Mouse (Mus musculus) limb, embryonic 13.5 days (tissue): ENCODE measurements around the gene Zyg11b. TPM values are rescaled to one million over a fixed set of nuclear protein-coding genes. Genes with fewer than 3 reads are reported as not detected.

ENCODE experiments used
- ATAC-seq: fragments of 200-750 bp; cut with Nextera tagmentation; 2 replicates; pipeline ENCODE4 v1.8.0; 2017; ENCODE audit warnings: low read depth, moderate number of reproducible peaks, moderate TSS enrichment; ENCODE audit not compliant: low FRiP score
- H3K27ac ChIP-seq: fragments of 300-500 bp; sonication (generic); 2 replicates; pipeline ENCODE4 v1.5.1; 2015; ENCODE audit warnings: inconsistent platforms, mild to moderate bottlenecking, moderate library complexity
- H3K27me3 ChIP-seq: fragments of 300-500 bp; sonication (generic); 2 replicates; pipeline ENCODE4 v1.6.1; 2015; ENCODE audit warnings: mild to moderate bottlenecking, inconsistent platforms
- H3K36me3 ChIP-seq: fragments of 300-500 bp; sonication (generic); 2 replicates; pipeline ENCODE4 v1.6.1; 2015; ENCODE audit warnings: inconsistent platforms, mild to moderate bottlenecking, moderate library complexity
- H3K4me1 ChIP-seq: fragments of 300-500 bp; sonication (generic); 2 replicates; pipeline ENCODE4 v1.6.1; 2015; ENCODE audit warnings: inconsistent platforms
- H3K4me2 ChIP-seq: fragments of 300-500 bp; sonication (generic); replicated peaks from 2 replicates; pipeline ENCODE4 v1.6.1; 2015; ENCODE audit warnings: inconsistent platforms, mild to moderate bottlenecking, moderate library complexity
- H3K4me3 ChIP-seq: fragments of 300-500 bp; sonication (generic); 2 replicates; pipeline ENCODE4 v1.5.1; 2015; ENCODE audit warnings: moderate library complexity, mild to moderate bottlenecking, inconsistent platforms
- H3K9ac ChIP-seq: fragments of 300-500 bp; sonication (generic); 2 replicates; pipeline ENCODE4 v1.6.1; 2015; ENCODE audit warnings: mild to moderate bottlenecking, inconsistent platforms
- H3K9me3 ChIP-seq: fragments of 300-500 bp; sonication (generic); 2 replicates; pipeline ENCODE4 v1.6.1; 2016; ENCODE audit warnings: inconsistent platforms
- WGBS: fragments of 180-500 bp; shearing (Covaris S2); methylation state at CpG from one replicate; pipeline ENCODE4 v1.1.7; 2015; 5-methylcytosine and 5-hydroxymethylcytosine counted together
- polyA plus RNA-seq: library from polyadenylated mRNA; unstranded; fragments of >200 nt; fragmentation: Nextera tagmentation; extraction: Ambion mirVana; gene quantifications from 2 replicates; pipeline ENCODE4 v1.2.1, GENCODE M21; 2015

Gene Zyg11b
- polyA plus RNA-seq, 1 experiment from 2014 or later: 14.5 TPM

DNA sequence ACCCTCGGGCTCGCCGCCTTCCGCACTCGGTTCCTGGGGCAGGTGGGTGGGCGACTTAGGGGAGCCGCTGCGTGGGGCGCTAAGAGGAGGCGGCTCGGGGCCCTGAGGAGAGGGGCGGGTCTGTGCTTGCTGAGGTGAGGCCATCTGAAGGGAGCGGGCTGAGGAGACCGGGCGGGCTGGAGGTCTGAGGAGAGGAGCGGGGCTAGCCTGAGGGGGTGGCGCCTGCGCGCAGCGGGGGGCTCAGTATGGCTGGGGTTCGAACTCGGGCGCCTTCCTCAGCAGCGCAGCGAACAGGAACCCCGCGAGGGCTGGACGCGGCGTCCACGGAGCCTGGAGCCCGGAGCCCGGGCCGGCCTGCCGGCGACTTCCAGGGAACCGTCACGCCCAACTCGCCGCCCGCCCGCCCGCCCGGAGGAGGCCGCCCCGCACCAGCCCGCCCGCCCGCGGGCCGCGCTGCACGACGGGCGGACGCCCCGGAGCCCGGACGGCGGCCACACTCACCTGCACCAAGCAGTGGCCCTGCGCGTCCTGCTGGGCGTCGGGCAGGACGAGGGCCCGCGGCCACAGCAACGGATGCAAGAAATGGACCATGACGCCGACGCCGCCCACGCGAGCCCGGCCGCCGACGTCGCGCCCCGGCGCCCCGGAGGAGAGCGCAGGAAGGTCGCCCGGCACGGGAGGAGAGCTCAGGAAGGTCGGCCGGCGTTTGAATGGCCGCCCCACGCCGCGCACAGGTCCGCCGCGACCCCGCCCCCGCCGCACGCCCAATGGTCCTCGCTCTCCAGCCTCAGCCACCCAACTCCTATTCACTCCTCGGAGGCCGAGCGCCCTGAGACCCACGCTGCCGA is 83.3 kb downstream of the Zyg11b start, which contains the start of gene Zyg11a:
TSS of gene Zyg11a (minus strand) at position 717 of the 848 bp plus-strand sequence.
- Histone ChIP-seq H3K9ac (peak within 1 kb of the TSS; percentile 50), H3K36me3 (no peaks in the 10 kb centered on the region), H3K4me3 (peak within 1 kb of the TSS; percentile 55), H3K9me3 (no peaks in the 10 kb centered on the region), H3K4me1 (peaks cover 14% of the 10 kb centered on the region; the same call in 1 of the 2 replicates), H3K4me2 (peak within 1 kb of the TSS; percentile 73), H3K27me3 (peaks cover 56% of the 10 kb centered on the region), H3K27ac (no peak within 1 kb of the TSS)
- under 1% methylated on average over 96 of the region's 107 CpGs for WGBS
- peak; percentile 64; the same call in 1 of the 2 replicates for ATAC-seq

DNA sequence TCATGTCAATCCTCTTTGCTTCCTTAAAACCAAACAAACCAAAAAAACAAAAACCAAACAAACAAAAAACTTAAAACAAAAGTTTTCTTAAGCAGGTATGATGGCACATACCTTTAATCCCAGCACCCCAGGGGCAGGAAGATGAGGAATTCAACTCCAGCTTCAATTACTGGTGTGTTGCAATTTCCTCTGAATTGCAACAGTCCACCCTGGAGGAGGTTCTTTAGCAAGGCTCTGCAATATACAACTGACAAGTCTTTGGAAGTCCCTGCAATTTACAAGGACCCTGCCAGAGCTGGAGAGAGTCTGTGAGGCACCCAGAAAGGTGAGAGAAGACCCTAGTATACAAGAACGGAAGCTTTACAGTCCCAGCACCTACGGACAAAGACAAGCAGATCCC is 87.9 kb downstream of the Zyg11b start:
- H3K27me3 ChIP-seq: peaks cover 35% of the 10 kb centered on the region
- no peak overlapping the region for H3K27ac ChIP-seq
- no peak overlapping the region for H3K4me3 ChIP-seq
- no peaks in the 10 kb centered on the region for H3K9me3 ChIP-seq
- no peak for ATAC-seq
- H3K36me3 ChIP-seq: no peaks in the 10 kb centered on the region
- H3K4me1 ChIP-seq: peaks cover 8% of the 10 kb centered on the region; the same call in 1 of the 2 replicates
- no peak overlapping the region for H3K4me2 ChIP-seq
- 77% methylated on average over 2 of the region's 2 CpGs for WGBS
- H3K9ac ChIP-seq: no peak overlapping the region

DNA sequence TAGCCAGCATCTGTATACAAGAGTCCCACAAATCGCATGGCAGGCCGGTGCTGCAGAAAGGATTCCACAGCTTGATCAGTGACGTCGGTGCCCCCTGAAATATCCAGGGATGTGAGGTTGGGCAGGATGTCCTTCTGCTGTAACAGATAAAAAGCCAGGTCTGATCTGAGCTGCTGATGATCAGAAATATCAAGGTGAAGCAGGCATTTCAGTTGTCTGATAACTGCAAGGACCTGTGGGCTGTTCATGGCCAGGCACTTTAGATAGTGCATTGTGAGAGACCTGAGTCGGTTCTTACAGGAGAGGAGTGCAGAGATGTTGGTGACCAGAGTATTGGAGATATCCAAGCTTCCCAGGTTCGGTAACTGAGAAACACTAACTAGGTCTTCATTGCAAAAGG is 96.3 kb downstream of the Zyg11b start:
- Histone ChIP-seq H3K4me1 (no peaks in the 10 kb centered on the region), H3K9me3 (no peaks in the 10 kb centered on the region), H3K4me3 (no peak overlapping the region), H3K9ac (no peak overlapping the region), H3K27me3 (no peaks in the 10 kb centered on the region), H3K4me2 (no peak overlapping the region), H3K27ac (no peak overlapping the region), H3K36me3 (no peaks in the 10 kb centered on the region)
- 89% methylated on average over 6 of the region's 6 CpGs for WGBS
- no peak for ATAC-seq

DNA sequence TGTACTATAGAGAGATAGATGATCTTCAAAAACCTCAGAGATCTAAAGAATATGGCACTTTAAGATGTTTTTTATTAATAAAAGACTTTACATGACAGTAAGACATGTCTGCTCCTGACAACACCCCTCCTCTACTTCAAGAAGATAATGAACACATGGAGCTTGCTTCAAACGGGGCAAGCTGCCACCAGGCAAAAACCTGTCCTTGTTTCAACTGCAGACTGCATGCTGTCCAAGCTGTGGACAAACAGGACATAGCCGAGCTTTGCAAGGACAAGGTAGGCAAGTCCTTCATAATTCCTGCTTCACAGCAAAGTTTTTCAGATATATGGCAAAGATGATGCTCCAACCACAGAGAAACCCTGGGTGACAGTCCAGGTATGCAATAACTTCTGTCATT is 101.7 kb downstream of the Zyg11b start:
- H3K27me3 ChIP-seq: no peaks in the 10 kb centered on the region
- H3K4me3 ChIP-seq: no peak overlapping the region
- H3K9ac ChIP-seq: no peak overlapping the region
- H3K4me2 ChIP-seq: no peak overlapping the region
- no peaks in the 10 kb centered on the region for H3K36me3 ChIP-seq
- H3K9me3 ChIP-seq: no peaks in the 10 kb centered on the region
- no peak for ATAC-seq
- 60% methylated on average over 2 of the region's 2 CpGs for WGBS
- no peak overlapping the region for H3K27ac ChIP-seq
- peaks cover 5% of the 10 kb centered on the region for H3K4me1 ChIP-seq

DNA sequence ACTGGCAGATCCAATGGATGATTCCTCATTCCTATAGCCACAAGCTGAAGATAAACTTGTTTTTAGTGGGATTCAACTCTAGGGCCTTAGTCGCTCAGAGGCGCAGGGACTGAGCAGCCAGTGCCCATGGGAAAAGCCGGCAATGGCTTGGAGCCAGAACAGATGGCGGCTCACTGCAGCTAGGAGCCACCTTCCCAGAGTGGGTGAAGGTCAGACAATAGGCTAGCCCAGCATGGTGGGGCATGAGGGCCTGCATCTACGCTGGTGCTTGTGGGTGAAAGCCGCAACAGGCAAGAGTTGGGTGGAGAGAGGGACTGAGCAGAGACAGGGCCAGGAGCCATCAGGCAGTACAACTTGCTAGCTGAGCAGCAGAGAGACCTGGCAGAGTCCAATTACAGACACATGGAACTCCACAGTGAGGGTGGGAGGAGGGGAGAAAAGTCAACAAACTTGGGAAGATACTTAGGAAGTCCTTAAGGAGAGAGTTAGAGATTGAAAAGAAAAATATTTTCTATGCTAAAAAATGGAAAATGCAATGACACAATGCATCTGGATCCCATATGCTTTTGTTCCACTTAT is 104.5 kb downstream of the Zyg11b start:
- ATAC-seq: no peak
- H3K4me3 ChIP-seq: no peak overlapping the region
- H3K27me3 ChIP-seq: no peaks in the 10 kb centered on the region
- 68% methylated on average over 6 of the region's 6 CpGs for WGBS
- no peak overlapping the region for H3K4me2 ChIP-seq
- H3K4me1 ChIP-seq: peaks cover 5% of the 10 kb centered on the region
- H3K36me3 ChIP-seq: no peaks in the 10 kb centered on the region
- no peaks in the 10 kb centered on the region for H3K9me3 ChIP-seq
- no peak overlapping the region for H3K9ac ChIP-seq
- no peak overlapping the region for H3K27ac ChIP-seq

DNA sequence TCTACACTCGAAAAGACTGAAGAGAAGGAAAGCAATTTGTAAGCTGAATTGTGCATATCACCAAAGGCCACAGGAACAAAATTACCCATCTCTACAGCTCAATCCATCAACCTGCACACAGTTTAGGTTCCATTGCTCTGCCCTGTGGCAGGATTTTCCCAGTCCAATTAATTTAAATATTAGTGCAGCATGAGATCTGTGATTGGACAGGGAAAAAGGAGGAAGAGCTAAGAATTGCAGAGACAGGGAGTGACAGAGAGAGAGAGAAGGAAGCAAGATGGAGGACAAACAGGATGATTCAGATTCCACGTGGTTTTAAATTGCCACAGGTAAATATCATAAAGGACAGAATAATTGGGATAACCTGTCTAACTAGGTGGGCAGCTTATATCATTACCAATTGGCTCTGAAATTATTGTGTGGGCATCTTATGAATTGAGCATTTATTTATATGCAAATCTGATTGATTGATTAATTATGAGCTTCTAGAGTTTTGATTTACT is 108.0 kb downstream of the Zyg11b start:
- WGBS: 70% methylated on average over 2 of the region's 2 CpGs
- Histone ChIP-seq H3K27ac (no peak overlapping the region), H3K4me3 (no peak overlapping the region), H3K4me1 (peaks cover 5% of the 10 kb centered on the region), H3K4me2 (no peak overlapping the region), H3K9me3 (no peaks in the 10 kb centered on the region), H3K9ac (no peak overlapping the region), H3K27me3 (no peaks in the 10 kb centered on the region), H3K36me3 (no peaks in the 10 kb centered on the region)
- no peak for ATAC-seq

DNA sequence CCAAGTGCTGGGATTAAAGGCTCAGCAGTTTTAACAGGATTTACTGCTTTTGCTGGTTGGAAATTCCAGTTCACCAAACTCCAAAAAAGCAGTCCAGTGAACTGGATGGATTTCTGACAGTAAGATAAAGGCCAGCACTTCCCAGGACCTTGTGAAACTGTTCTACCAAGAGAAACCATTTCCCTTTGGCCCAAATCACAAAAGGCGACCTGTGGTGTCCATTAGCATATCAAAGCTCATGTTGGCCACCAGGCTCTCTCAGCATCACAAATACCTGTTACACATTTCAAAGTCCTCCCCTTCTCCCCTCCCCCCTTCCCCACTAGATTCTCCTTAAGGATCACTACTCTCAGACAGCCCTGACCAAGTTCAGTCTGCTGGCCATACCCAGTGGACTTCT is 118.6 kb downstream of the Zyg11b start:
- WGBS: 48% methylated on average over 1 of the region's 1 CpGs
- H3K9me3 ChIP-seq: no peaks in the 10 kb centered on the region

More for the DNA sequence above, 118.6 kb downstream of the Zyg11b start:
- Histone ChIP-seq H3K9ac (no peak overlapping the region), H3K4me1 (no peaks in the 10 kb centered on the region), H3K27me3 (no peaks in the 10 kb centered on the region), H3K4me2 (no peak overlapping the region), H3K27ac (no peak overlapping the region), H3K36me3 (peaks cover 21% of the 10 kb centered on the region), H3K4me3 (no peak overlapping the region)
- ATAC-seq: no peak

Other genes starting within 250 kb of the Zyg11b start
- gene Podn, start 204.7 kb downstream of the Zyg11b start, polyA plus RNA-seq: 1.0 and 1.4 TPM in 2 replicates
- gene Scp2, start 156.1 kb downstream of the Zyg11b start, polyA plus RNA-seq: 157 and 168 TPM in 2 replicates
- 50.1 and 50.8 TPM in 2 replicates for gene Echdc2, start 135.7 kb downstream of the Zyg11b start, polyA plus RNA-seq
- gene Zyg11a, start 83.0 kb downstream of the Zyg11b start, polyA plus RNA-seq: 0.15 and 0.18 TPM in 2 replicates
- gene Coa7, start 27.0 kb upstream of the Zyg11b start, polyA plus RNA-seq: 47.2 and 49.0 TPM in 2 replicates
- 7.0 and 7.4 TPM in 2 replicates for gene Shisal2a, start 82.3 kb upstream of the Zyg11b start, polyA plus RNA-seq
- 88.5 and 89.8 TPM in 2 replicates for gene Gpx7, start 105.9 kb upstream of the Zyg11b start, polyA plus RNA-seq
- gene Tut4, start 158.3 kb upstream of the Zyg11b start, polyA plus RNA-seq: 113 and 124 TPM in 2 replicates